Comparison of ENCODE assay signal across 19 mouse cellular contexts in genomic region chr2:52333535-52333934, GRCm38 (mm10).
"Had no signal": no experiment of that assay in that cellular context is flagged by ENCODE, and none has a peak within 500 bp of the region (broad histone marks: within the 10 kb centered on the region; RNA-seq: fewer than 3 reads in every experiment).

No protein-coding gene starts in this region.

- H3K4me1 ChIP-seq: liver, embryonic 13.5 days; lung, embryonic 15.5 days; midbrain, embryonic 10.5 days; midbrain, embryonic 13.5 days; stomach, embryonic 15.5 days had no signal

- H3K36me3 ChIP-seq: kidney, embryonic 15.5 days; liver, embryonic 13.5 days; lung, embryonic 15.5 days; midbrain, embryonic 10.5 days; midbrain, embryonic 13.5 days; stomach, embryonic 15.5 days had no signal

- H3K27ac ChIP-seq: kidney, embryonic 15.5 days; left cerebral cortex, adult 2 months; liver, embryonic 13.5 days; lung, embryonic 15.5 days; macrophage; midbrain, embryonic 10.5 days; midbrain, embryonic 13.5 days; stomach, embryonic 15.5 days had no signal

- H3K27me3 ChIP-seq: kidney, embryonic 15.5 days; liver, embryonic 13.5 days; lung, embryonic 15.5 days; midbrain, embryonic 13.5 days; stomach, embryonic 15.5 days had no signal

- H3K9me3 ChIP-seq: kidney, embryonic 15.5 days; liver, embryonic 13.5 days; lung, embryonic 15.5 days; midbrain, embryonic 10.5 days; midbrain, embryonic 13.5 days; stomach, embryonic 15.5 days had no signal

- H3K4me3 ChIP-seq: kidney, embryonic 15.5 days; left cerebral cortex, adult 2 months; liver, embryonic 13.5 days; lung, embryonic 15.5 days; megakaryocyte, embryonic 14.5 days; midbrain, embryonic 10.5 days; midbrain, embryonic 13.5 days; stomach, embryonic 15.5 days had no signal

- ATAC-seq: midbrain, embryonic 13.5 days; midbrain, embryonic 16.5 days had no signal

- DNase-seq: kidney, adult 2 months; kidney, postnatal 10 days; kidney, postnatal 36 days; layer of hippocampus, postnatal 36 days; liver, embryonic 13.5 days; lung, postnatal 14 days; right cerebral cortex, adult 18-20 months; right cerebral cortex, postnatal 14 days; right cerebral cortex, postnatal 4 days; thymus, postnatal 25 days had no signal

- H3K9ac ChIP-seq: kidney, embryonic 15.5 days; liver, embryonic 13.5 days; lung, embryonic 15.5 days; midbrain, embryonic 13.5 days; stomach, embryonic 15.5 days had no signal

- H3K4me2 ChIP-seq: kidney, embryonic 15.5 days; liver, embryonic 13.5 days; lung, embryonic 15.5 days; midbrain, embryonic 13.5 days; stomach, embryonic 15.5 days had no signal
